Mouse (Mus musculus): ENCODE measurements around the gene Ptdss2. TPM values are rescaled to one million over a fixed set of nuclear protein-coding genes. Genes with fewer than 3 reads are reported as not detected.

The Ptdss2 gene
- polyA plus RNA-seq, 1 experiment from 2014 or later: 59.4 TPM

- H3K4me1 ChIP-seq (ENCODE audit: control insufficient read depth, insufficient read depth, low read length): no peaks in the 10 kb centered on the region
- H3K9ac ChIP-seq (ENCODE audit: low read length): no peak overlapping the region
- no peak overlapping the region for H3K27ac ChIP-seq (ENCODE audit: low read length)
- no peak for ATAC-seq (ENCODE audit: insufficient read depth, low FRiP score)
- WGBS: 90% methylated on average over 18 of the region's 18 CpGs
- no peaks in the 10 kb centered on the region for H3K9me3 ChIP-seq (replicated peaks; ENCODE audit: control insufficient read depth, low read length)
- no peaks in the 10 kb centered on the region for H3K36me3 ChIP-seq (ENCODE audit: control insufficient read depth, insufficient read depth, low read length)
- H3K27me3 ChIP-seq (ENCODE audit: control insufficient read depth, insufficient read depth, low read length): no peaks in the 10 kb centered on the region
- no peak overlapping the region for H3K4me3 ChIP-seq (replicated peaks; ENCODE audit: low read length)
- H3K4me2 ChIP-seq (ENCODE audit: low read depth, low read length): no peak overlapping the region
These were observed 84.2 kb downstream of the Ptdss2 start for GRCm38 (mm10) chr7:141206182-141206937.

Other genes with a start within 250 kb of the Ptdss2 start
- gene Psmd13, start 240.4 kb upstream of the Ptdss2 start, polyA plus RNA-seq (2015; fragmentation: Nextera tagmentation; extraction: Ambion mirVana): 189 and 193 TPM in 2 replicates
- gene Sirt3, start 240.1 kb upstream of the Ptdss2 start, polyA plus RNA-seq (2015; fragmentation: Nextera tagmentation; extraction: Ambion mirVana): 24.0 and 27.4 TPM in 2 replicates
- 1.3 and 19.4 TPM in 2 replicates for gene Cox8b, start 221.9 kb upstream of the Ptdss2 start, polyA plus RNA-seq (2015; fragmentation: Nextera tagmentation; extraction: Ambion mirVana)
- 9.9 and 10.0 TPM in 2 replicates for gene Nlrp6, start 201.5 kb upstream of the Ptdss2 start, polyA plus RNA-seq (2015; fragmentation: Nextera tagmentation; extraction: Ambion mirVana)
- 25.6 and 27.3 TPM in 2 replicates for gene Pgghg, start 181.0 kb upstream of the Ptdss2 start, polyA plus RNA-seq (2015; fragmentation: Nextera tagmentation; extraction: Ambion mirVana)
- gene Ifitm5, start 172.1 kb upstream of the Ptdss2 start, polyA plus RNA-seq (2015; fragmentation: Nextera tagmentation; extraction: Ambion mirVana): 3.8 and 4.4 TPM in 2 replicates
- gene Gm45717, start 166.4 kb upstream of the Ptdss2 start, polyA plus RNA-seq (2015; fragmentation: Nextera tagmentation; extraction: Ambion mirVana): not detected in 2 replicates
- 1,006 and 1,276 TPM in 2 replicates for gene Ifitm2, start 166.4 kb upstream of the Ptdss2 start, polyA plus RNA-seq (2015; fragmentation: Nextera tagmentation; extraction: Ambion mirVana)
- gene Ifitm1, start 155.2 kb upstream of the Ptdss2 start, polyA plus RNA-seq (2015; fragmentation: Nextera tagmentation; extraction: Ambion mirVana): 156 and 185 TPM in 2 replicates
- gene Ifitm3, start 111.6 kb upstream of the Ptdss2 start, polyA plus RNA-seq (2015; fragmentation: Nextera tagmentation; extraction: Ambion mirVana): 322 and 395 TPM in 2 replicates
- gene Ifitm6, start 104.5 kb upstream of the Ptdss2 start, polyA plus RNA-seq (2015; fragmentation: Nextera tagmentation; extraction: Ambion mirVana): 5.5 and 7.5 TPM in 2 replicates
- not detected in 2 replicates for gene Gm17387, start 93.3 kb upstream of the Ptdss2 start, polyA plus RNA-seq (2015; fragmentation: Nextera tagmentation; extraction: Ambion mirVana)
- 4.9 and 5.1 TPM in 2 replicates for gene B4galnt4, start 61.3 kb upstream of the Ptdss2 start, polyA plus RNA-seq (2015; fragmentation: Nextera tagmentation; extraction: Ambion mirVana)
- 74.2 and 103 TPM in 2 replicates for gene Pkp3, start 44.2 kb upstream of the Ptdss2 start, polyA plus RNA-seq (2015; fragmentation: Nextera tagmentation; extraction: Ambion mirVana)
- 14.1 and 14.7 TPM in 2 replicates for gene Sigirr, start 21.8 kb upstream of the Ptdss2 start, polyA plus RNA-seq (2015; fragmentation: Nextera tagmentation; extraction: Ambion mirVana)
- 22.5 and 26.2 TPM in 2 replicates for gene Ano9, start 4.6 kb upstream of the Ptdss2 start, polyA plus RNA-seq (2015; fragmentation: Nextera tagmentation; extraction: Ambion mirVana)
- gene Rnh1, start 50.5 kb downstream of the Ptdss2 start, polyA plus RNA-seq (2015; fragmentation: Nextera tagmentation; extraction: Ambion mirVana): 240 and 265 TPM in 2 replicates
- gene Hras, start 71.6 kb downstream of the Ptdss2 start, polyA plus RNA-seq (2015; fragmentation: Nextera tagmentation; extraction: Ambion mirVana): 45.1 and 48.0 TPM in 2 replicates
- 7.1 TPM in 2 replicates for gene Lrrc56, start 71.8 kb downstream of the Ptdss2 start, polyA plus RNA-seq (2015; fragmentation: Nextera tagmentation; extraction: Ambion mirVana)
- gene Lmntd2, start 91.7 kb downstream of the Ptdss2 start, polyA plus RNA-seq (2015; fragmentation: Nextera tagmentation; extraction: Ambion mirVana): 4.8 and 6.3 TPM in 2 replicates
- gene Rassf7, start 93.5 kb downstream of the Ptdss2 start, polyA plus RNA-seq (2015; fragmentation: Nextera tagmentation; extraction: Ambion mirVana): 82.3 and 104 TPM in 2 replicates
- gene Phrf1, start 106.4 kb downstream of the Ptdss2 start, polyA plus RNA-seq (2015; fragmentation: Nextera tagmentation; extraction: Ambion mirVana): 57.6 and 67.7 TPM in 2 replicates
- 3.5 and 3.6 TPM in 2 replicates for gene Irf7, start 144.1 kb downstream of the Ptdss2 start, polyA plus RNA-seq (2015; fragmentation: Nextera tagmentation; extraction: Ambion mirVana)
- 16.0 and 17.0 TPM in 2 replicates for gene Cdhr5, start 154.4 kb downstream of the Ptdss2 start, polyA plus RNA-seq (2015; fragmentation: Nextera tagmentation; extraction: Ambion mirVana)
- 23.2 and 24.8 TPM in 2 replicates for gene Sct, start 156.8 kb downstream of the Ptdss2 start, polyA plus RNA-seq (2015; fragmentation: Nextera tagmentation; extraction: Ambion mirVana)
- gene Drd4, start 169.6 kb downstream of the Ptdss2 start, polyA plus RNA-seq (2015; fragmentation: Nextera tagmentation; extraction: Ambion mirVana): 0.18 TPM in 1 of 2 replicates, not detected in the other
- 61.3 and 64.3 TPM in 2 replicates for gene Deaf1, start 205.3 kb downstream of the Ptdss2 start, polyA plus RNA-seq (2015; fragmentation: Nextera tagmentation; extraction: Ambion mirVana)
- gene Tmem80, start 205.4 kb downstream of the Ptdss2 start, polyA plus RNA-seq (2015; fragmentation: Nextera tagmentation; extraction: Ambion mirVana): 35.9 and 36.5 TPM in 2 replicates
- gene Eps8l2, start 216.5 kb downstream of the Ptdss2 start, polyA plus RNA-seq (2015; fragmentation: Nextera tagmentation; extraction: Ambion mirVana): 79.4 and 108 TPM in 2 replicates